Mouse (Mus musculus) brain, embryonic 14.5 days (tissue): ENCODE measurements around the gene Zfp462.

Experiments
- CTCF ChIP-seq: fragments of 200-500 bp; IDR thresholded peaks from 2 replicates; pipeline ENCODE4 v1.5.1; 2012; ENCODE audit warnings: inconsistent platforms, mild to moderate bottlenecking, moderate library complexity, borderline replicate concordance; ENCODE audit not compliant: insufficient read depth, insufficient read length; ENCODE audit errors: extremely low read depth
- POLR2A ChIP-seq: fragments of 200-500 bp; IDR thresholded peaks from 2 replicates; pipeline ENCODE4 v1.6.1; 2012; ENCODE audit warnings: mild to moderate bottlenecking, inconsistent platforms, borderline replicate concordance; ENCODE audit not compliant: poor library complexity, insufficient read depth, insufficient read length, severe bottlenecking; ENCODE audit errors: extremely low read depth

DNA sequence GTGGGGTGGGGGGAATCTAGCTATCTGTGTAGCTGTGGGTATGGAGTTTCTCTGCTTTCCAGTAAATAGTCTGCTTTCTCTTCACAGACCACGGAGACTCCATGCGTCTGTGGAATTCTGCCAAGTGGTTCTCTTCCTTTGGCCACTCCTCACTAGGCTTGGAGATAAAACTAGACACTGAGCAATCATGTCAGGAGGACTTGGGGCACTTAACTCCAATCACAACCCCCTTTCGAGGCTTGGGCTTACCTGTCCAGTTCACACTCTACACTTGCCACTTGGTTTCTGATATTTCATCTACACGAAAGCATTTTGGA is 180.8 kb downstream of the Zfp462 start:
- TF ChIP-seq POLR2A, result no peak
- TF ChIP-seq CTCF, result no peak
